Mouse (Mus musculus): ENCODE results near the gene Mapt. TPM values are rescaled to one million over a fixed set of nuclear protein-coding genes. Genes with fewer than 3 reads are reported as not detected.
"Not testable (repeated sequence)": the region's sequence is repeated elsewhere in the genome, so short reads cannot be mapped to it uniquely, and the experiment has no call there.

Gene Mapt
- polyA plus RNA-seq, 3 experiments from 2014 or later: 0.41 TPM; not detected in 2

GRCm38 (mm10) chr11:104233574-104234206 is 2.5 kb downstream of the Mapt start:
- no peak for ATAC-seq

GRCm38 (mm10) chr11:104234680-104235079 is 3.5 kb downstream of the Mapt start:
- ATAC-seq: no peak

- ATAC-seq: no peak
Observed at GRCm38 (mm10) chr11:104235881-104236280, 4.7 kb downstream of the Mapt start.

- ATAC-seq: no peak
Observed at GRCm38 (mm10) chr11:104237226-104237625, 6.0 kb downstream of the Mapt start.

- no peak for ATAC-seq
Observed at GRCm38 (mm10) chr11:104237958-104238747, 7.0 kb downstream of the Mapt start.

- ATAC-seq: not testable (repeated sequence)
Observed at GRCm38 (mm10) chr11:104245478-104245877, 14.3 kb downstream of the Mapt start.

- no peak for ATAC-seq
Observed at GRCm38 (mm10) chr11:104246171-104246694, 15.0 kb downstream of the Mapt start.

- ATAC-seq: no peak
Observed at GRCm38 (mm10) chr11:104247141-104247717, 16.0 kb downstream of the Mapt start.

GRCm38 (mm10) chr11:104249420-104249819 is 18.2 kb downstream of the Mapt start:
- no peak for ATAC-seq

GRCm38 (mm10) chr11:104251121-104251520 is 19.9 kb downstream of the Mapt start:
- no peak for ATAC-seq

GRCm38 (mm10) chr11:104252094-104252493 is 20.9 kb downstream of the Mapt start:
- ATAC-seq: no peak

GRCm38 (mm10) chr11:104254408-104255039 is 23.3 kb downstream of the Mapt start:
- no peak for ATAC-seq

- ATAC-seq: no peak
Observed at GRCm38 (mm10) chr11:104256179-104256578, 25.0 kb downstream of the Mapt start.

GRCm38 (mm10) chr11:104258991-104259390 is 27.8 kb downstream of the Mapt start:
- no peak for ATAC-seq

GRCm38 (mm10) chr11:104264683-104265082 is 33.5 kb downstream of the Mapt start:
- ATAC-seq: no peak

- no peak for ATAC-seq
Observed at GRCm38 (mm10) chr11:104265669-104266068, 34.5 kb downstream of the Mapt start.

GRCm38 (mm10) chr11:104267380-104267779 is 36.2 kb downstream of the Mapt start:
- ATAC-seq: no peak

- ATAC-seq: no peak
Observed at GRCm38 (mm10) chr11:104269385-104269822, 38.2 kb downstream of the Mapt start.

GRCm38 (mm10) chr11:104270452-104270851 is 39.3 kb downstream of the Mapt start:
- no peak for ATAC-seq

- no peak for ATAC-seq
Observed at GRCm38 (mm10) chr11:104270876-104271275, 39.7 kb downstream of the Mapt start.

- ATAC-seq: no peak
Observed at GRCm38 (mm10) chr11:104271876-104272275, 40.7 kb downstream of the Mapt start.

GRCm38 (mm10) chr11:104272352-104272751 is 41.2 kb downstream of the Mapt start:
- ATAC-seq: no peak

GRCm38 (mm10) chr11:104275765-104276164 is 44.6 kb downstream of the Mapt start:
- no peak for ATAC-seq

All from inflammation-experienced regulatory T-cells, adult 6 months (primary cell).